Mouse (Mus musculus) left cerebral cortex, postnatal 14 days (tissue): ENCODE results near the gene Dixdc1. TPM values are rescaled to one million over a fixed set of nuclear protein-coding genes. Genes with fewer than 3 reads are reported as not detected.

ENCODE experiments used
- total RNA-seq, 2 experiments: library from RNA; stranded (reverse); gene quantifications; 2 replicates each; pipeline ENCODE4 v1.2.3; 2021

Dixdc1 gene
- total RNA-seq, 2 experiments from 2014 or later: 72.5 to 79.2 TPM

Other genes with a start within 250 kb of the Dixdc1 start
- gene Plet1, start 245.0 kb downstream of the Dixdc1 start, total RNA-seq: not detected
- 10 to 100 TPM; 35.6 to 41.3 TPM for gene Pts, start 210.8 kb downstream of the Dixdc1 start, total RNA-seq
- gene Il18, start 184.7 kb downstream of the Dixdc1 start, total RNA-seq: 10 to 100 TPM; 24.1 to 24.4 TPM
- gene Bco2, start 184.3 kb downstream of the Dixdc1 start, total RNA-seq: 1 to 10 TPM; 2.7 to 2.8 TPM
- not detected for gene Tex12, start 178.2 kb downstream of the Dixdc1 start, total RNA-seq
- gene Sdhd, start 135.7 kb downstream of the Dixdc1 start, total RNA-seq: 100 to 1,000 TPM; 124 to 129 TPM
- 100 to 1,000 TPM; 230 to 244 TPM for gene Timm8b, start 135.6 kb downstream of the Dixdc1 start, total RNA-seq
- gene Pih1d2, start 122.2 kb downstream of the Dixdc1 start, total RNA-seq: 1 to 10 TPM; 2.1 to 3.2 TPM
- 10 to 100 TPM; 29.2 to 30.0 TPM for gene Nkapd1, start 122.1 kb downstream of the Dixdc1 start, total RNA-seq
- gene Dlat, start 79.7 kb downstream of the Dixdc1 start, total RNA-seq: 100 to 1,000 TPM; 128 to 134 TPM
- gene 2310030G06Rik, start 7.0 kb upstream of the Dixdc1 start, total RNA-seq: 1 to 10 TPM; 2.0 to 3.1 TPM
- gene Cryab, start 11.8 kb upstream of the Dixdc1 start, total RNA-seq: 100 to 1,000 TPM in 1 of 2 experiments, 10 to 100 TPM in 1; 90.2 to 105 TPM
- 1 to 10 TPM; 2.3 to 2.7 TPM for gene Hspb2, start 12.8 kb upstream of the Dixdc1 start, total RNA-seq
- gene Fdxacb1, start 28.7 kb upstream of the Dixdc1 start, total RNA-seq: 1 to 10 TPM; 5.3 to 5.6 TPM
- gene Alg9, start 35.5 kb upstream of the Dixdc1 start, total RNA-seq: 10 to 100 TPM; 28.8 to 29.9 TPM
- gene 1110032A03Rik, start 36.0 kb upstream of the Dixdc1 start, total RNA-seq: 10 to 100 TPM; 29.2 to 30.4 TPM
- 10 to 100 TPM; 19.7 to 21.6 TPM for gene Ppp2r1b, start 105.8 kb upstream of the Dixdc1 start, total RNA-seq